Mouse (Mus musculus): ENCODE measurements around the gene Rtel1.
A peak's percentile ranks its signal among the peaks of the same experiment; 100 is the strongest.

Gene Rtel1

DNA sequence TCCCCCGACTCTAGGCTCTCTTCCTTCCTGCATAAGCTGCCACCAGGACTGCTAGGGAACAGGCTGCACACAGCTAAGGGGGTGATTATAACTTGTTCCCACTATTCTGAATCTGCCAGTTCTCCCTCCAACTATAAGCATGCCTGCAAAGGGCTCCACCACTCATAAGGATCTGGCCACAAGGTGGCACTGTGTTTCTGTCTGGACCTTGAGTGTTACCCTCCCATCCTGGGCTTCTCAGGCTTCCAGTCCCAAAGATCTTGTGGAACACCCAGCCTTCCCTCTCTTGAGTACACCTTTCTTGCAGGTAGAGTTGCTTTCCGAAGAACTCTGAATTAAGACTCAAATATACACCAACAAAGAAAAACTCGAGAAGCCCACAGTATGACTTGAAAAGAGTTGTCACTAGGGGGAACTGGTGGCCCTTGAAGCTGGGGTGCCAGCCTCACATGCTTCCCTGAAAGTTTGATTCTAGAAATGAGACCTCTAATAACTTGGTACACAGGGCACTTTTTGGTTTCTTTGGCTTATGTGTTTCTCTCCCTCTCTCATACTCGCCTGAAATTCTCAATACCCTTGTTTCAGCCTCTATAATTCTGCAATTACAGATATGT lies 73.2 kb downstream of the Rtel1 start:
- peak; percentile 72 for DNase-seq

DNA sequence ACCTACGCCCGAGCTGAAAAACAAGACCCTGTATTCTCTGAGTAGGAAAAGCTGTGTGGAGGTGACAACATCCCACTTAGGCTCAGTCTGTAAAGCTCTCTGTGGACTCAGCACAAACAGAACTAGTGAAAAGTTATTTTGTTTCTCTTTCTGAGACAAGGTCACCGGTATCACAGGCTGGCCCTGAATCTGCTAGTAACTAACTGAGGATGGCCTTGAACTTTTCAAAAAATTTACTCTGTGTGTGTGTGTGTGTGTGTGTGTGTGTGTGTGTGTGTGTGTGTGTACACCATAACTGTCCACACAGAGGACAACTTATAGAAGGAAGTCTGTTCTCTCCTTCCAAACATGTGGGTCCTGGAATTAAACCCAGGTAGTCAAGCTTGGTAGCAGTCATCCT lies 74.5 kb downstream of the Rtel1 start:
- DNase-seq, result no peak

- no peak for DNase-seq
Observed at GRCm38 (mm10) chr2:181397207-181397761, 77.7 kb downstream of the Rtel1 start.

DNA sequence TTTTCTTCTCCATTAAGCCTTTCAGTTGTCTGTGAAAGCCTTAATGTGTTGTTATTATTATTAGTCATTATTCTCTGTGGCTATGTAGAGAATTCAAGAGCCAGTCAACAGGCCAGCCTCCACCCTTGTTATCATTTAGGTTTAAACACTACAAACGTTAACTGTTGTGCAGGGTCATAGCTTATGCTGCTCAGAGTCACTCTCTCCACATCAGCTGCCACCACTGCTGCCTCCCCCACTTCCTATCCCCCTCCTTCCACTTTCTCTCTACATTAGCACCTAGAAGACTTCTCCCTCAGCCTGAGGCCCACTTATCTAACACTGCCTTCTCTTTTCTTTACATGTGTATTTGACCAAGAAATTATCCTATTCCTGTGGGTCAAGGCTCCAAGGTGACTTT lies 82.0 kb downstream of the Rtel1 start:
- no peak for DNase-seq

DNA sequence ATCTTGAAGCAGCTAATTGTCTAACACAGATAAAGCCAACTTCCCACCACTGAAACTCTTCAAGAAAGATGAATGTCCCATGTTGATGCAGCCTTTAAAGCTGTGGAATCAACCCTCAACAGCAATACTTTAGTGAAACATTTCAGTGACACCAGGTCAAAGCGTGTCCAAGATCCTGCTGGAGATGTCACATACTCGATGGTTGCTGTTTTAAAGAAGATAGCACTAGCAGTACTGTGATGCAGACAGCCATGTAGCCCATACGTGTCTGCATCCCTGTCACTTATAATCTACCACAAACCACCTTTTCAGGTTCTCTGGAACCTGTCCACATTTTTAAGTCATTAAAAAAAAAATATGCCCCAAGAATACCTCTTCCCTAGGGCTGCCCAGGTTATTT lies 84.2 kb downstream of the Rtel1 start:
- DNase-seq, result no peak
